Mouse (Mus musculus): ENCODE data around the gene Lrp11. TPM values are rescaled to one million over a fixed set of nuclear protein-coding genes. Genes with fewer than 3 reads are reported as not detected.

Gene Lrp11
- 100 to 1,000 TPM; 149 TPM for total RNA-seq (2021)
- long read RNA-seq, experiment 1, transcript Lrp11-205 (3 exons, 976 nt): minor isoform, 5 of 258 reads
- long read RNA-seq, experiment 1, transcript Lrp11-201 (7 exons, 3,386 nt): major isoform, 218 of 258 reads
- long read RNA-seq, experiment 1, partial matches to known transcripts: 7 of 258 reads
- long read RNA-seq, experiment 1, other reads (novel, unspliced or antisense): 25 of 258 reads
- long read RNA-seq, experiment 2, transcript Lrp11-201 (7 exons, 3,386 nt): major isoform, 193 of 215 reads
- long read RNA-seq, experiment 2, partial matches to known transcripts: 2 of 215 reads
- long read RNA-seq, experiment 2, other reads (novel, unspliced or antisense): 18 of 215 reads

- intact Hi-C loops (cut with DNase I): no loop called here
- DNase-seq (ENCODE audit: extremely low spot score in 1 of 2, low spot score in 2 of 2): peak; percentile 89 to 91
These were observed at the start of gene Lrp11 for GRCm38 (mm10) chr10:7589592-7590233. Gene Lrp11 (plus strand): TSS chr10:7589800.

GRCm38 (mm10) chr10:7578002-7578401, 11.6 kb upstream of the Lrp11 start:
- intact Hi-C loops (cut with DNase I): no loop called here
- no peak overlapping the region for H3K27ac ChIP-seq
- no peak overlapping the region for H3K4me3 ChIP-seq
- DNase-seq (ENCODE audit: extremely low spot score in 1 of 2, low spot score in 2 of 2): peak; percentile 37 to 41
- TF ChIP-seq CTCF (IDR thresholded peaks at IDR 0.05): peak; percentile 59

More at GRCm38 (mm10) chr10:7589592-7590233, at the start of gene Lrp11:
- H3K27ac ChIP-seq: peak within 1 kb of the TSS; percentile 87
- peak within 1 kb of the TSS; percentile 96 for H3K4me3 ChIP-seq
- no peak; the same call in 1 of the 2 replicates for TF ChIP-seq CTCF (IDR thresholded peaks at IDR 0.05)

GRCm38 (mm10) chr10:7581401-7581800, 8.2 kb upstream of the Lrp11 start:
- H3K4me3 ChIP-seq: no peak overlapping the region
- H3K27ac ChIP-seq: no peak overlapping the region
- intact Hi-C loops (cut with DNase I): no loop called here
- DNase-seq (ENCODE audit: extremely low spot score in 1 of 2, low spot score in 2 of 2): no peak
- TF ChIP-seq CTCF (IDR thresholded peaks at IDR 0.05): no peak

- Histone ChIP-seq H3K27ac (no peak overlapping the region), H3K4me3 (no peak overlapping the region)
- DNase-seq (ENCODE audit: extremely low spot score in 1 of 2, low spot score in 2 of 2): no peak
- TF ChIP-seq CTCF (IDR thresholded peaks at IDR 0.05): no peak
- intact Hi-C loops (cut with DNase I): no loop called here
These were observed 7.3 kb upstream of the Lrp11 start for GRCm38 (mm10) chr10:7582157-7582890.

GRCm38 (mm10) chr10:7582891-7583557, 6.6 kb upstream of the Lrp11 start:
- Histone ChIP-seq H3K27ac (no peak overlapping the region), H3K4me3 (no peak overlapping the region)
- TF ChIP-seq CTCF (IDR thresholded peaks at IDR 0.05): no peak
- DNase-seq (ENCODE audit: extremely low spot score in 1 of 2, low spot score in 2 of 2): no peak
- intact Hi-C loops (cut with DNase I): no loop called here

- Histone ChIP-seq H3K4me3 (no peak overlapping the region), H3K27ac (no peak overlapping the region)
- no peak for TF ChIP-seq CTCF (IDR thresholded peaks at IDR 0.05)
- intact Hi-C loops (cut with DNase I): no loop called here
- no peak for DNase-seq (ENCODE audit: extremely low spot score in 1 of 2, low spot score in 2 of 2)
These were observed 2.8 kb upstream of the Lrp11 start for GRCm38 (mm10) chr10:7586771-7587170.

GRCm38 (mm10) chr10:7590234-7590689, 662 bp downstream of the Lrp11 start:
- H3K27ac ChIP-seq: peak overlapping the region; percentile 87
- TF ChIP-seq CTCF (IDR thresholded peaks at IDR 0.05): no peak
- peak overlapping the region; percentile 96 for H3K4me3 ChIP-seq
- peak in 1 of 2 experiments; percentile 57 for DNase-seq (ENCODE audit: extremely low spot score in 1 of 2, low spot score in 2 of 2)
- intact Hi-C loops (cut with DNase I): no loop called here

GRCm38 (mm10) chr10:7590792-7591191, 1.2 kb downstream of the Lrp11 start:
- intact Hi-C loops (cut with DNase I): no loop called here
- Histone ChIP-seq H3K4me3 (peak overlapping the region; percentile 96), H3K27ac (no peak overlapping the region)
- DNase-seq (ENCODE audit: extremely low spot score in 1 of 2, low spot score in 2 of 2): no peak
- TF ChIP-seq CTCF (IDR thresholded peaks at IDR 0.05): no peak

GRCm38 (mm10) chr10:7594797-7595196, 5.2 kb downstream of the Lrp11 start:
- H3K4me3 ChIP-seq: no peak overlapping the region
- intact Hi-C loops (cut with DNase I): no loop called here
- no peak for TF ChIP-seq CTCF (IDR thresholded peaks at IDR 0.05)

GRCm38 (mm10) chr10:7596251-7596650, 6.7 kb downstream of the Lrp11 start:
- no peak for TF ChIP-seq CTCF (IDR thresholded peaks at IDR 0.05)
- no peak for DNase-seq (ENCODE audit: extremely low spot score in 1 of 2, low spot score in 2 of 2)
- intact Hi-C loops (cut with DNase I): no loop called here
- no peak overlapping the region for H3K4me3 ChIP-seq
- H3K27ac ChIP-seq: no peak overlapping the region

More at GRCm38 (mm10) chr10:7594797-7595196, 5.2 kb downstream of the Lrp11 start:
- H3K27ac ChIP-seq: no peak overlapping the region
- no peak for DNase-seq (ENCODE audit: extremely low spot score in 1 of 2, low spot score in 2 of 2)

GRCm38 (mm10) chr10:7598177-7598576, 8.6 kb downstream of the Lrp11 start:
- Histone ChIP-seq H3K4me3 (no peak overlapping the region), H3K27ac (no peak overlapping the region)
- intact Hi-C loops (cut with DNase I): no loop called here
- DNase-seq (ENCODE audit: extremely low spot score in 1 of 2, low spot score in 2 of 2): no peak
- TF ChIP-seq CTCF (IDR thresholded peaks at IDR 0.05): no peak

Data from left cerebral cortex, adult 2 months (tissue).